Mouse (Mus musculus): Measurements from ENCODE around the gene BC067074.

DNA sequence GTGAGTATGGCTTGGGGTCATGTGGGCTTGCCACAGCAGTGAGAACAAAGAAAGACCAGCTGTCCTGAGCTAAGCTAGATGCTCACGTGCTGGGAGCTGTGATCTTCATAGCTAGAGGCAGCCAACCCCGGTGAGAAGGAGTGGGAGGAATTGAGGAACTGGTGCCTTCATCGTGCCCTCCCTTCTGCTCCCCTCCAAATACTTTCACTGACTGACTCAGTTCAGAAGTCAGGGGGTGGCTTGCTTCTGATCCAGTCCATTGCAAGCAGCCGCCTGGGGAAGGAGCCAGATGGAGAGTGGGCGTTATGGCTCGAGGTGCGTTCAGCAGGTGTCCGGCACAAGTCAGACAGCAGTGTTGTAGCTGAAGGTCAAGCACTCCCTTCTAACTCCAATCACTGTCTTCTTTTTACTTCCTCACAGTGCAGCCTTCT, 86.0 kb downstream of the BC067074 start:
- TF ChIP-seq BHLHE40 (IDR thresholded peaks at IDR 0.05; ENCODE audit: borderline replicate concordance, low read depth, low read length) (no peak), USF1 (IDR thresholded peaks at IDR 0.05; ENCODE audit: low read depth, low read length) (no peak)
